In genomic region chr7:56203286-56203685, GRCm38 (mm10) we compare ENCODE assay signal across 31 mouse cellular contexts. TPM values are rescaled to one million over a fixed set of nuclear protein-coding genes. Genes with fewer than 3 reads are reported as not detected.
"Had no signal": no experiment of that assay in that cellular context is flagged by ENCODE, and none has a peak within 500 bp of the region (broad histone marks: within the 10 kb centered on the region; RNA-seq: fewer than 3 reads in every experiment).

No protein-coding gene starts in this region.

- H3K9ac ChIP-seq: heart, embryonic 13.5 days; heart, embryonic 15.5 days; hindbrain, embryonic 13.5 days; hindbrain, embryonic 15.5 days; kidney, embryonic 15.5 days; limb, embryonic 13.5 days; limb, embryonic 15.5 days; liver, embryonic 13.5 days had no signal

- H3K4me2 ChIP-seq: heart, embryonic 11.5 days; heart, embryonic 13.5 days; heart, embryonic 15.5 days; hindbrain, embryonic 13.5 days; hindbrain, embryonic 15.5 days; kidney, embryonic 15.5 days; limb, embryonic 13.5 days; limb, embryonic 15.5 days; liver, embryonic 13.5 days had no signal

- H3K9me3 ChIP-seq: heart, embryonic 13.5 days; heart, embryonic 15.5 days; hindbrain, embryonic 13.5 days; hindbrain, embryonic 15.5 days; kidney, embryonic 15.5 days; limb, embryonic 13.5 days; limb, embryonic 15.5 days; liver, embryonic 13.5 days had no signal

- ATAC-seq: hindbrain, postnatal 0 days; intestine, embryonic 16.5 days had no signal

- H3K27ac ChIP-seq: gastrocnemius, adult 2 months; heart, embryonic 13.5 days; heart, embryonic 15.5 days; hindbrain, embryonic 13.5 days; hindbrain, embryonic 15.5 days; hindbrain, postnatal 0 days; kidney, embryonic 15.5 days; kidney, postnatal 0 days; limb, embryonic 13.5 days; limb, embryonic 15.5 days; liver, embryonic 13.5 days had no signal

- DNase-seq: gastrocnemius, adult 2 months; gastrocnemius, postnatal 10 days; gastrocnemius, postnatal 25 days; heart, adult 18-20 months; heart, postnatal 14 days; heart, postnatal 36 days; kidney, adult 11 months; kidney, adult 2 months; kidney, adult 9 months; kidney, postnatal 14 days; kidney, postnatal 36 days; layer of hippocampus, adult 9-11 months; layer of hippocampus, postnatal 36 days; left cerebral cortex, postnatal 4 days; liver, embryonic 13.5 days had no signal

- H3K4me1 ChIP-seq: heart, embryonic 13.5 days; heart, embryonic 15.5 days; hindbrain, embryonic 13.5 days; hindbrain, embryonic 15.5 days; kidney, embryonic 15.5 days; limb, embryonic 13.5 days; limb, embryonic 15.5 days; liver, embryonic 13.5 days had no signal

- H3K27me3 ChIP-seq: heart, embryonic 13.5 days; heart, embryonic 15.5 days; hindbrain, embryonic 13.5 days; hindbrain, embryonic 15.5 days; kidney, embryonic 15.5 days; limb, embryonic 13.5 days; limb, embryonic 15.5 days; liver, embryonic 13.5 days had no signal

- H3K4me3 ChIP-seq: gastrocnemius, adult 2 months; heart, embryonic 13.5 days; heart, embryonic 15.5 days; hindbrain, embryonic 13.5 days; hindbrain, embryonic 15.5 days; kidney, embryonic 15.5 days; limb, embryonic 13.5 days; limb, embryonic 15.5 days; liver, embryonic 13.5 days had no signal

RNA-seq across cellular contexts. Expression of gene Oca2, which starts 36.3 kb away (rescaled TPM):
- total RNA-seq: gastrocnemius, adult 2 months; gastrocnemius, postnatal 10 days; gastrocnemius, postnatal 25 days; heart, adult 18-20 months; heart, postnatal 14 days; heart, postnatal 36 days; hematopoietic stem cell, adult 5-6 weeks; liver, adult 2 months had no signal
- polyA plus RNA-seq: heart, embryonic 11.5 days; heart, embryonic 13.5 days; heart, embryonic 15.5 days; heart, postnatal 0 days; kidney, adult 2 months; large intestine, adult 2 months; limb, embryonic 11.5 days; liver, adult 2 months; liver, embryonic 13.5 days had no signal
